Mouse (Mus musculus) lung, postnatal 36 days (tissue): ENCODE results near the gene Kncn.

Source experiments
- DNase-seq: peaks from one replicate; pipeline ENCODE4 v3.0.0; 2022; ENCODE audit warnings: mixed read lengths

The Kncn gene

DNA sequence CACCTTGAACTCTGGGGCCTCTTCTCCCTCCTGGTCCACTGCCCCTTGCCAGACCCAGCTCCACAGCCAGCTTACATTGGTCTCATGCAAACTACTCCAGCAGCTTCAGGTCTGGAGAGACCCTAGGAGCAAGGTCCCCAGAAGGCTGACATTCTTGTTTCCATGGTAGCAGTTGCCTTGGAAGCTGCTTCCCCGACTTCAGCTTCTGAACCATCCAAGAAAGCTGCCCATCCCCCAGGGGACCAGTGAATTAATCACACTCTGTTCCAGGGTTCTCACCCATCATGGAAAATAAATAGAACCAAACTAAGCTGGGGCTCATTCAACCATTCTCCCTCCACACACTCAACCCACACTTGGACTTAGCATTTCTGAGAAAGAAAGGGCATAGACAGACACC lies 3.0 kb upstream of the Kncn start:
- no peak for DNase-seq

DNA sequence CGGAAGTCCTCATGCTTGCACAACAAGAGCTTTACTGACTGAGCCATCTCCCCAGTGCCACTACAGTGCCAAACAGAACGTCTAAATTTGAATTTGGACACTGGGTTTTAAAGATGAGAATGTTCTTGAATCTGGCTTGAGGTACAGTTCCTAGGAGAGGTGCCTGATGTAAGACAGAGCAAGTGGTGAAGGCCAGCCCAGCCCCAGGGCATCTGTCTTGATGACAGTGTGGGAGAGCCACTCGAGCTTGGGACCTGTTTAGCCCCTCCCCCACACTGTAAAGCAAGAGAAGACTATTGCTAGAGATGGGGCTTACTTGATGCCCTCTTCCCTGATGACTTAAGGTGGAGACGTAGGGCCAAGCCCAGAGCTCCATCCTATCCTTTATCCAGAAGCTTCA lies 2.0 kb upstream of the Kncn start:
- no peak for DNase-seq

GRCm38 (mm10) chr4:115885846-115886245 lies 1.6 kb downstream of the Kncn start:
- DNase-seq: no peak

GRCm38 (mm10) chr4:115886875-115887274 lies 2.7 kb downstream of the Kncn start:
- DNase-seq: no peak

DNA sequence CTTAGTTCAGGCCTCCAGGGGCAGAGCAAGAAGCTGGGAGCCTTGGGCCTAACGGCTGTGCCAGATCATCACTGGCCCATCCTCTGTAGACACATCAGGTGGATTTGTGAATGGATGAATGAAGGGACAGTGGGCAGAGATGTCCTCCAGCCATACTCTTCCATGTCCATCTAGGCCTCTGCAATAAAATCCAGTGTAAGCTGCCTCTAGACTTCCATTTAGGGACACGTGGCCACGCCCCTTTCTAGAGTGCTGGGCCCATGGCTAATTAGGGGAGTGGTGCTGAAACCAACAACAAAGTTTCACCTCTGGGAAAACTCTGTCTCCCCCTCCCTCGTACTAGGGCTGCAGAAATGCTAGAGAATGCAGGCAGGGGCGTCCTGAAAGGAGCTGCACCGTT lies 5.9 kb downstream of the Kncn start:
- DNase-seq: peak; percentile 11

DNA sequence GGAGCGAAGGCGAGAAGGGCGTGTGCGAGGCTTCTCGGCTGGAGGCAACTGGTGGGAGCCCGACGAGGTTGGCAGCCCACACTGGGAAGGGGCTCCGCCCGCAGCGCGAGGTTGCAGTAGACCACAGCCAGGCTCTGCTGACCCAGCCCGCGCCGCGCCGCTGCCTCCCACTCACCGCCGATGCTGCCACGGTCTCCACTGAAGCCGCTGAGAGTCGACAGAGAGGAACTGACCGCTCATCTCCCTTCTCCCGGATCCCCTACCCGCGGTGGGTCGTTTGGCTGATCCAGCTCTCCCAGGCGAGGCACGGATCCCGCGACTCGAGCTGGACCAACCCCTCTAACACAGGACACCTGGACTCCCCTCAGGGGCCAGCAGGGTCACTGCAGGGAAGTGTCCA lies 6.4 kb downstream of the Kncn start, which contains the start of gene 6430628N08Rik:
TSS of gene 6430628N08Rik (plus strand) at position 113 of the 400 bp plus-strand sequence.
- DNase-seq: peak; percentile 2

- no peak for DNase-seq
These were observed 10.1 kb downstream of the Kncn start for GRCm38 (mm10) chr4:115894281-115894680.

- no peak for DNase-seq
These were observed 13.9 kb downstream of the Kncn start for GRCm38 (mm10) chr4:115897901-115898631.

DNA sequence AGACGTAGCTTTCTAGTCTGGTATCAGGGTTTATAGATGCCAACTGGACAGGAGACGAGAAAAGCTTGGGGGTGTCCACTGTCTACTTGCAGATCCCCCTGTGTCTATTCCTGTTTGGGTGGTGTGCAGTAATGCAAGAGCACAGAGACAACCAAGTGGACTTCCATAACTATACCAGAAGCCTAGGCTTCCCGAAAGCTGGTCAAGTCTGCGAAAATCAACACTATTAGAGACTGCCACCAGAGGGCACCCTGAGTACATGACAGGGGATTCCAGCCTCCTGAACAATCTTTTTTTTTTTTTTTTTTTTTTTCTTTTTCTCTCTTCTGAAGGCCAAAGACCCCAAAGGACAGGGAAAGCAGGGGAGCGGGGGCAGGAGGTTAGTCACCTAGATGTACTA lies 18.6 kb downstream of the Kncn start:
- peak; percentile 90 for DNase-seq

DNA sequence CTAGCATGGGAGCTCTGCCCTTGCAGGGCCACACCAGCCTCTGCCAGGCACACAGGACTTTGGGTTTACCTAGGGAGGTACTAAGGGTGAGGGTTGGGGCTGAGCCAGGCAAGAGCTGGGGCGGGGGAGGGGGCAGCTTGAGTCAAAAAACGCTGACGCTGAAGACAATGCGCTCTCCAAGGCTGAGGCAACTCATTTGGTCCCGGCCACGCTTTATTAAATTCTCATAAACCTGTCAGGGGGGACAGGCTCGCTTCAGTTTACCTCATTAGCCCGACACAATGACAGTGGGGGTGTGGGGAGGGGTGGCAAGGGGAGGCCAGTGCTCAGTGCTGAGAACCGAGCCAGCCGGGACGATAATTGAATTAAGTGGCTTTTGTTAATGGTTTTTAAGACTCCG lies 20.2 kb downstream of the Kncn start:
- no peak for DNase-seq

DNA sequence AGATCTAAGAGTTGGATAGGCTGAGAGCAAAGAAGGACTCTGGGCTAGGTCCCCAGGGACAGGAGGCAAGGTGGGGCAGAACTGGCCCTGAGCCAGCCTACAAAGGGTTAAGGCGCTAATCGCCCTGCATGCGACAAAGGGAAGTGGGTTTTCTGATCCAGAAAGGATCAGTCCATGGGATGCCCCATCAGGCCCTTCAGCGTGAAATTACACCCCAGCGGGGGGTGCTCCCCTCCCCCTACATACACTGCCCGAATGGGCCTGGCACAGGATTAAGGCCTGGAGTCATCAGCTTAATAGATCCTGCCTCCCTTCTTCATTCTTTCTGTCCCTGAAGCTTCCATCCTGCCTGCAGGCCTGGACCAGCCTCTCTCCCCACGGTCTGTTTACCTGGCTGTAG lies 21.5 kb downstream of the Kncn start:
- no peak for DNase-seq

GRCm38 (mm10) chr4:115906791-115907190 lies 22.6 kb downstream of the Kncn start:
- DNase-seq: no peak

- no peak for DNase-seq
These were observed 23.8 kb downstream of the Kncn start for GRCm38 (mm10) chr4:115907994-115908393.

DNA sequence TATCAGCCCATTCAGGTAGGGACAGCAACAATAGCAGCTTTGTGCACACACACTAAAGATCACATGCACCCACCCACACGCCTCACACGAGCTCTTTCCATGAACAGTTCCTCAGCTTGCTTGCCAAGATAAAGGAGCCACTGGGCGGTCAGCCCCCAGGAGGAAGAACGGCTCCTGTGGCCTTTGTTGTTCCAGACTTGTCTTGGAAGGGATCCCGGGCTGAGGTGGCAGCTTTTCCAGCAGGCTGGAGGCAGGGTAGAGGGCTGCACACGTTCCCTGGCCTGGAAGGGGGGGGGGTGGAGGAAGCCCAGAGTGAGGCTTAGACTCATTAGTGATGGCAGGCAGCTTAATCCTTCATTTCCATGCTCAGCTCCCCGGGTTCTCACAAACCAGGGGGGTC lies 24.4 kb downstream of the Kncn start:
- peak; percentile 11 for DNase-seq

- DNase-seq: no peak
These were observed 27.4 kb downstream of the Kncn start for GRCm38 (mm10) chr4:115911586-115911985.

- no peak for DNase-seq
These were observed 35.7 kb downstream of the Kncn start for GRCm38 (mm10) chr4:115919911-115920310.

DNA sequence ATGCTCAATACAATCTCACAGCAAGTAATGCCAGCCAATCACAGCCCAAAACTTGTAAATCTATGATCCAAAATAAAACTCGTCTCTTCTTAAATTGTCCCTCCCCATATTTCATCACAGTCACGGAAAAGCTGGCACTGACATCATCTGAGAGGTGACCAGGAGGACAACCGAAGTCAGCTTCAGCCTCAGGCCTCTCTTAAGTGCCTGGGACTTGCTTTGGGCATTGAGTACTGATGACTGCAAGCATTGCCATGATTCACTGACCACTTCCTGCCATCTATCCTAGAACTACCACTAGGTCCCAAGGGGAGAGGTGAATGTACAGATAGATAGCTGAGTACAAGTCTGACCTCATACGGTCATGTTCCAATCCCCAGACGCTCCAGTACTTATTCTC lies 38.5 kb downstream of the Kncn start:
- DNase-seq: no peak

- DNase-seq: no peak
These were observed 39.2 kb downstream of the Kncn start for GRCm38 (mm10) chr4:115923262-115923880.

- DNase-seq: no peak
These were observed 43.4 kb downstream of the Kncn start for GRCm38 (mm10) chr4:115927637-115928036.

GRCm38 (mm10) chr4:115931556-115932088 lies 47.4 kb downstream of the Kncn start:
- no peak for DNase-seq

- DNase-seq: no peak
These were observed 51.8 kb downstream of the Kncn start for GRCm38 (mm10) chr4:115935835-115936581.

DNA sequence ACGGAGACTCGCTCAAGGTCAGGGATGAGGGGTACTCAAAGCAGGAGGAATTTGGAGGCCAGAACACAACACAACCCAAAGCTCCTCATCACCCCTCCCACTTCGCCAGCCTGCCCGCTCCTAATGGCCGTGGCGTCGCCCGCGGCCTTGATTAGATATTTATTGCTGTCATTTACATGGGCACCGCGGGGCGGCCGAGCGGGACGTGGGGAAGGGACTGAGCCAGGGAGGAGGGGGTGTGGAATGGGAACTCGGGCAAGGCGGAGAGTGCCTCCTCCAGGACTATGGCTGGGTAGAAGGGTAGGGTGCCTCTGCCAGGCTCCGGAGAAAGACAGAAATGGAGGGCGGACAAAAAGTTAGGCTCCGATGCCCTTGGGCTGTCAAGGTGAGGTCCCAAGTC lies 52.4 kb downstream of the Kncn start:
- no peak for DNase-seq
